Mouse (Mus musculus) CH12.LX (cell line): ENCODE measurements around the gene Rnf151. TPM values are rescaled to one million over a fixed set of nuclear protein-coding genes. Genes with fewer than 3 reads are reported as not detected.

Experiments used
- DNase-seq: peaks from one replicate; pipeline ENCODE4 v3.0.0-alpha.2; 2013; ENCODE audit errors: extremely low read depth
- H3K27ac ChIP-seq: 2 replicates; pipeline ENCODE4 v1.5.1; 2012; ENCODE audit warnings: low read depth, mild to moderate bottlenecking, control low read depth, moderate library complexity; ENCODE audit not compliant: insufficient read depth
- H3K27me3 ChIP-seq: replicated peaks from 2 replicates; pipeline ENCODE3; 2012; ENCODE audit warnings: inconsistent platforms
- H3K36me3 ChIP-seq, 2 experiments: replicated peaks in 1 of 2; 2 replicates each; pipeline versions ENCODE3 to v1.6.1; 2012; ENCODE audit warnings: inconsistent platforms in 1 of 2, low read length in 1 of 2, mild to moderate bottlenecking in 1 of 2, mixed read lengths in 1 of 2, moderate library complexity in 1 of 2; ENCODE audit not compliant: control insufficient read depth in 1 of 2, insufficient read depth in 1 of 2
- H3K4me1 ChIP-seq, 2 experiments: 2 replicates each; pipeline ENCODE4 v1.6.1; 2012; ENCODE audit warnings: inconsistent platforms in 1 of 2, moderate library complexity in 1 of 2; ENCODE audit not compliant: insufficient read depth in 2 of 2, control insufficient read depth in 1 of 2
- H3K4me2 ChIP-seq: 2 replicates; pipeline ENCODE4 v1.6.1; 2012; ENCODE audit warnings: low read depth, mild to moderate bottlenecking, control low read depth; ENCODE audit not compliant: poor library complexity, insufficient read depth, severe bottlenecking
- H3K4me3 ChIP-seq, 3 experiments: fragments of 150-350 bp in 1 of 3; sonication (generic) in 1 of 3; replicated peaks in 1 of 3; 2 replicates each; pipeline versions ENCODE3 to v1.5.1; 2011 to 2012; ENCODE audit warnings: low read depth in 2 of 3, low read length in 2 of 3, mild to moderate bottlenecking in 2 of 3, moderate library complexity in 2 of 3, control low read depth in 1 of 3, improper control_type of control experiment in 1 of 3, inconsistent platforms in 1 of 3, mixed read lengths in 1 of 3; ENCODE audit not compliant: poor library complexity in 1 of 3
- H3K79me2 ChIP-seq: replicated peaks from 2 replicates; pipeline ENCODE4 v1.6.1; 2012; ENCODE audit warnings: mild to moderate bottlenecking, moderate library complexity; ENCODE audit not compliant: control insufficient read depth, poor library complexity, insufficient read depth, severe bottlenecking; ENCODE audit errors: extremely low read depth
- H3K9ac ChIP-seq: 2 replicates; pipeline ENCODE4 v1.6.1; 2012; ENCODE audit warnings: low read depth, mild to moderate bottlenecking, control low read depth, moderate library complexity; ENCODE audit not compliant: insufficient read depth
- H3K9me3 ChIP-seq: replicated peaks from 2 replicates; pipeline ENCODE3; 2012; ENCODE audit warnings: low read length, inconsistent platforms, mixed read lengths
- BHLHE40 ChIP-seq: IDR thresholded peaks from 2 replicates; pipeline ENCODE4 v1.6.1; 2011; ENCODE audit warnings: mild to moderate bottlenecking, low read depth, low read length, improper control_type of control experiment
- CHD1 ChIP-seq: IDR thresholded peaks from 2 replicates; pipeline ENCODE4 v1.6.1; 2012; ENCODE audit warnings: low read depth, low read length, improper control_type of control experiment, inconsistent platforms
- CHD2 ChIP-seq: IDR thresholded peaks from 2 replicates; pipeline ENCODE4 v1.6.1; 2011; ENCODE audit warnings: low read length, improper control_type of control experiment
- CTCF ChIP-seq, 2 experiments: IDR thresholded peaks in 1 of 2; conservative IDR thresholded peaks in 1 of 2; 2 replicates each; pipeline ENCODE4 v1.5.1; 2011 to 2012; ENCODE audit warnings: low read depth in 2 of 2, low read length in 2 of 2, improper control_type of control experiment in 1 of 2, inconsistent platforms in 1 of 2, mild to moderate bottlenecking in 1 of 2, moderate library complexity in 1 of 2
- JUN ChIP-seq: IDR thresholded peaks from 2 replicates; pipeline ENCODE4 v1.6.1; 2011; ENCODE audit warnings: low read depth, mild to moderate bottlenecking, low read length, improper control_type of control experiment, moderate library complexity; ENCODE audit not compliant: insufficient read depth
- KAT2A ChIP-seq: IDR thresholded peaks from 2 replicates; pipeline ENCODE4 v1.6.1; 2012; ENCODE audit warnings: low read length, improper control_type of control experiment, inconsistent platforms; ENCODE audit not compliant: insufficient replicate concordance
- MAFK ChIP-seq: IDR thresholded peaks from 2 replicates; pipeline ENCODE4 v1.6.1; 2011; ENCODE audit warnings: low read length, improper control_type of control experiment; ENCODE audit not compliant: insufficient replicate concordance
- MAZ ChIP-seq: IDR thresholded peaks from 2 replicates; pipeline ENCODE4 v1.6.1; 2012; ENCODE audit warnings: low read depth, mild to moderate bottlenecking, inconsistent platforms, low read length, improper control_type of control experiment, moderate library complexity
- MEF2A ChIP-seq: IDR thresholded peaks from 2 replicates; pipeline ENCODE4 v1.6.1; 2014; ENCODE audit warnings: low read depth, mild to moderate bottlenecking, inconsistent platforms, low read length, improper control_type of control experiment, borderline replicate concordance
- MYC ChIP-seq: IDR thresholded peaks from 2 replicates; pipeline ENCODE4 v1.6.1; 2011; ENCODE audit warnings: low read depth, mild to moderate bottlenecking, improper control_type of control experiment, low read length
- PAX5 ChIP-seq: IDR thresholded peaks from 2 replicates; pipeline ENCODE4 v1.6.1; 2012; ENCODE audit warnings: low read length, inconsistent platforms, mixed read lengths
- POLR2A ChIP-seq: IDR thresholded peaks from 2 replicates; pipeline ENCODE4 v1.6.1; 2011; ENCODE audit warnings: low read depth, mild to moderate bottlenecking, improper control_type of control experiment, low read length
- POLR2AphosphoS2 ChIP-seq: IDR thresholded peaks from 2 replicates; pipeline ENCODE4 v1.6.1; 2011; ENCODE audit warnings: low read depth, low read length, improper control_type of control experiment
- RAD21 ChIP-seq: IDR thresholded peaks from 2 replicates; pipeline ENCODE4 v1.6.1; 2011; ENCODE audit warnings: low read depth, mild to moderate bottlenecking, low read length, improper control_type of control experiment, moderate library complexity
- RCOR1 ChIP-seq: conservative IDR thresholded peaks from 2 replicates; pipeline ENCODE4 v1.6.1; 2012; ENCODE audit warnings: low read depth, mild to moderate bottlenecking, inconsistent platforms, low read length, improper control_type of control experiment
- SMC3 ChIP-seq: IDR thresholded peaks from 2 replicates; pipeline ENCODE4 v1.6.1; 2011; ENCODE audit warnings: low read depth, low read length, improper control_type of control experiment
- TBP ChIP-seq: conservative IDR thresholded peaks from 2 replicates; pipeline ENCODE4 v1.6.1; 2011; ENCODE audit warnings: low read depth, low read length, improper control_type of control experiment
- UBTF ChIP-seq: IDR thresholded peaks from 2 replicates; pipeline ENCODE4 v1.6.1; 2012; ENCODE audit warnings: low read depth, mild to moderate bottlenecking, inconsistent platforms, low read length, improper control_type of control experiment, moderate library complexity
- USF1 ChIP-seq: IDR thresholded peaks from 2 replicates; pipeline ENCODE4 v1.6.1; 2014; ENCODE audit warnings: low read depth, mild to moderate bottlenecking, inconsistent platforms, low read length, improper control_type of control experiment
- ZC3H11A ChIP-seq: IDR thresholded peaks from 2 replicates; pipeline ENCODE4 v1.6.1; 2012; ENCODE audit warnings: low read depth, mild to moderate bottlenecking, inconsistent platforms, low read length, improper control_type of control experiment
- ZKSCAN1 ChIP-seq: IDR thresholded peaks from 2 replicates; pipeline ENCODE4 v1.6.1; 2012; ENCODE audit warnings: low read depth, inconsistent platforms, low read length, improper control_type of control experiment, borderline replicate concordance
- ZNF384 ChIP-seq: IDR thresholded peaks from 2 replicates; pipeline ENCODE4 v1.6.1; 2012; ENCODE audit warnings: low read depth, low read length, improper control_type of control experiment, inconsistent platforms
- dilution Hi-C: fragments of 300-500 bp; cut with MboI; formaldehyde crosslinking; loops from 2 replicates; pipeline ENCODE4 v1.14.3; 2020; ENCODE audit warnings: low sequenced_read_pairs; ENCODE audit not compliant: extremely low pct_unique_long_range_greater_than_20kb, extremely low pct_ligation_motif_present
- in situ Hi-C: fragments of 300-500 bp; cut with MboI; formaldehyde crosslinking; loops from 3 replicates; pipeline ENCODE4 v1.14.3; 2019; ENCODE audit warnings: low sequenced_read_pairs, low pct_ligation_motif_present, low pct_unique_long_range_greater_than_20kb, mixed read lengths
- polyA plus RNA-seq: library from polyadenylated mRNA; unstranded; fragments of >175 nt; gene quantifications from 2 replicates; pipeline ENCODE4 v1.2.1, GENCODE M21; 2012; ENCODE audit warnings: low read depth; ENCODE audit not compliant: insufficient read length
- total RNA-seq, 2 experiments: library from RNA; depleted of rRNA; stranded (reverse); fragments of 300-350 nt in 1 of 2; fragments of >200 nt in 1 of 2; gene quantifications; 2 replicates each; pipeline ENCODE4 v1.2.3; 2012 to 2014

The Rnf151 gene
- total and polyA plus RNA-seq, 3 experiments, result 0.34 to 0.59 TPM; not detected in 1

DNA sequence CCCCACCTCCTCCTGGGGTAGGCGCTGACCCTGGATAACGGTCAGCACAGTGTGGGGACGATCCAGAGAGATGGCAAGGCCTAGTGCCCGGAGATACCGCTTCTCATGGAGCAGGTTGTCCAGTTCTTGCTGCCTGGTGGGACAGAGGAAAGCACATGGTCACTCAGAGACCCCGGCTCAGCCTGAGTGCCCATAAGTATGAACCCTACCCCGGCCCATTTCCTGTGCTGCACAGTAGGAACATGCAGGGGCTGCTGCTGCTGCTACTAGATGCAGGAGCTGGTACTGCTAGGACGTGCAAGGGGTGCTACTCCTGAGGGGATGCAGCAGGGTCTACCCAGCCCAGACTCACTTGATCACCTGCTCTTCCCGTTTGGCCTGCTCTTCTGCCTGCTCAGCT is 16.6 kb downstream of the Rnf151 start:
- Histone ChIP-seq H3K9me3 (no peaks in the 10 kb centered on the region), H3K4me3 (no peak overlapping the region), H3K27me3 (no peaks in the 10 kb centered on the region), H3K4me2 (no peak overlapping the region), H3K79me2 (peaks cover 5% of the 10 kb centered on the region), H3K36me3 (peaks cover 56 to 71% of the 10 kb centered on the region in 2 experiments), H3K9ac (no peak overlapping the region), H3K4me1 (peaks cover 11 to 44% of the 10 kb centered on the region in 2 experiments), H3K27ac (no peak overlapping the region)
- DNase-seq, result no peak
- in situ Hi-C loops (no loop called here), dilution Hi-C loops (no loop called here)
- no peak for TF ChIP-seq CHD2
- TF ChIP-seq TBP, result no peak
- no peak for TF ChIP-seq JUN
- TF ChIP-seq PAX5, result no peak
- no peak for TF ChIP-seq MEF2A
- TF ChIP-seq BHLHE40, result no peak
- no peak for TF ChIP-seq MAZ
- TF ChIP-seq RCOR1, result no peak
- TF ChIP-seq ZKSCAN1, result no peak

DNA sequence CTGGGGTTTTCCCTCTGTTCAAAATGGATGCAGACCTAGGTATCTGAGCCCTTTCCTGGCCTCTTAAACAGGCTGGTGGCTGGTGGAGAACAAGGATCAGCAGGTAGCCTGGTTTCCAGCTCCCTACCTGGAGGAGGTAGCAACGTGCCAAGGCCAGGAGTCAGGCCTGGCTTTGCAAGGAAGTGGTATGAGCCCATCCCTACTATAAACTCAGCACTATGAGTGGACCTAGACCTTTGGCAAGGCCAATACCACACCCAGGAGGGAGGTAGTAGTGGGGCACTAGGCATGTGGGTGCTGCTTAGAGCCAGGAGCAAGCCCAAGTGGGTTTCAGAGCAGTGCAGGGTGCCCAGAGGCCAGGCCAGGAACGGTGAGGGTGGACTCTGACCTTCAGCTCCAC is 18.4 kb downstream of the Rnf151 start:
- Histone ChIP-seq H3K79me2 (no peaks in the 10 kb centered on the region), H3K9me3 (no peaks in the 10 kb centered on the region), H3K27ac (no peak overlapping the region), H3K4me1 (peaks cover 6 to 42% of the 10 kb centered on the region in 2 experiments), H3K9ac (no peak overlapping the region), H3K4me3 (no peak overlapping the region), H3K4me2 (no peak overlapping the region), H3K36me3 (peaks cover 44 to 55% of the 10 kb centered on the region in 2 experiments), H3K27me3 (no peaks in the 10 kb centered on the region)
- TF ChIP-seq CHD2 (no peak), CTCF (conservative IDR thresholded peaks at IDR 0.05 in 1 of 2, IDR thresholded peaks at IDR 0.05 in 1 of 2; ENCODE audit: low read depth in 2 of 2, low read length in 2 of 2) (no peak), USF1 (no peak), BHLHE40 (no peak), POLR2A (no peak), SMC3 (no peak), ZNF384 (no peak), UBTF (no peak), RCOR1 (no peak), JUN (no peak), ZC3H11A (no peak), MEF2A (no peak)
- in situ Hi-C loops, result no loop called here
- DNase-seq, result no peak
- dilution Hi-C loops, result no loop called here

DNA sequence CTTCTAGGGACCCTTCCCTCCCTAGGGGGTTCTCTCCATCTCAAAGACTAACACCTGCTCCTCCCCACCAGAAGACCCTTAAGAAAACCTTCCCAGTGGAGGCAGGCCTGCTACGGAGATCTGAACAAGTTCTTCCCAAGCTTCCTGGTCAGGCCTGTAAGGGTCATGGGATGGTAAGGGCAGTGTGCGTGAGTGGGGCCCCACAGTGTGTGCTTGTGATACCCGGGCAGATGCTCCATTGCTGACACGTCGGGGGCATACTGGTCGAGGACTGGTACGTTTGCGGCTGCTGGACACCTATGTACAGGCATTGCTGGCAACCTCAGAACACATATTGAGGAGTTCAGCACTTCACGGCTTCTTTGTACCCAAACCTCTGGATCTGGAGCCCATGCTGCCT is 19.1 kb downstream of the Rnf151 start:
- dilution Hi-C loops, result no loop called here
- no peaks in the 10 kb centered on the region for H3K9me3 ChIP-seq
- H3K4me2 ChIP-seq, result no peak overlapping the region
- H3K36me3 ChIP-seq, result peaks cover 37 to 54% of the 10 kb centered on the region in 2 experiments
- no peaks in the 10 kb centered on the region for H3K79me2 ChIP-seq
- peaks cover 6 to 45% of the 10 kb centered on the region in 2 experiments for H3K4me1 ChIP-seq
- in situ Hi-C loops, result no loop called here
- TF ChIP-seq RAD21 (no peak), CHD1 (no peak), POLR2AphosphoS2 (no peak; the same call in 1 of the 2 replicates), POLR2A (no peak), JUN (no peak), KAT2A (no peak), MAZ (no peak), MAFK (no peak), MYC (no peak)
- no peak for DNase-seq
- no peak overlapping the region for H3K9ac ChIP-seq
- no peaks in the 10 kb centered on the region for H3K27me3 ChIP-seq
- no peak overlapping the region for H3K27ac ChIP-seq
- no peak overlapping the region for H3K4me3 ChIP-seq
